In the genomic region with DNA sequence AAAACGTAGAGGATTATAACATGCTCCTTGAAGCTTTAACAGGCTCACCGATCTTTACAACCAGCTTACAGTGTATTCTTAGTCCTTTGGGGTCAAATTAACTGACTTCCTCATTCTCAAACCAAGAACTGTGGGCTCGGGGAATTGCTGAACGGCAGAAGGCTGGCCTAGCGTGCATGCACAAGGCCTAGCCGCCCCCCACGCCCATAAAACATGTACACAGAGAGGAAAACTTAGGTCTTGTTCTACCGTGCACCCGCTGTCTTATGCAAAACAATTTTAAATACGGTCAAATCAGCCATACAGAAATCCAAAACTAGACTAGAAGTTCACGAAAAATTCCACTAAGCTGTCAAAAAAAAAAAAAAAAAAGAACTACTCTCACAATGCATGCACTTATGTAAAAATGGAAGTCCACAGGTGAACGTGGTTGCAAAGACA, we compare ENCODE assay signal across 8 mouse cellular contexts. TPM values are rescaled to one million over a fixed set of nuclear protein-coding genes. Genes with fewer than 3 reads are reported as not detected.
A peak's percentile ranks its signal among the peaks of the same experiment; 100 is the strongest.
DNase-seq lines count a peak whose midpoint lies in the region; ATAC-seq and TF ChIP-seq lines count a peak whose summit lies in the region.

No protein-coding gene starts in this region.

- peak overlapping the region; percentile 99 for H3K9ac ChIP-seq in heart, embryonic 16.5 days (ENCODE audit: low read length)
- peak overlapping the region; percentile 99 for H3K9ac ChIP-seq in limb, embryonic 14.5 days (ENCODE audit: low read depth, low read length, severe bottlenecking)
- H3K9ac ChIP-seq in midbrain, embryonic 16.5 days (ENCODE audit: low read depth, low read length), result peak overlapping the region; percentile 99

- peak overlapping the region; percentile 99 for H3K4me3 ChIP-seq in heart, embryonic 16.5 days (ENCODE audit: low read length)
- peak overlapping the region; percentile 97 for H3K4me3 ChIP-seq in limb, embryonic 14.5 days (replicated peaks; ENCODE audit: low read length)
- peak overlapping the region; percentile 100 for H3K4me3 ChIP-seq in midbrain, embryonic 16.5 days (ENCODE audit: low read depth, low read length)

- ATAC-seq in heart, embryonic 16.5 days (replicated peaks; ENCODE audit: extremely low read depth, insufficient read depth, low FRiP score), result no peak
- no peak for ATAC-seq in limb, embryonic 14.5 days (ENCODE audit: low FRiP score, low read depth)
- no peak for ATAC-seq in midbrain, embryonic 16.5 days

- H3K4me1 ChIP-seq in heart, embryonic 16.5 days (ENCODE audit: control insufficient read depth, insufficient read depth, low read length), result peaks cover 12% of the 10 kb centered on the region
- H3K4me1 ChIP-seq in limb, embryonic 14.5 days (ENCODE audit: control insufficient read depth, insufficient read depth, low read length), result peaks cover 8% of the 10 kb centered on the region; the same call in 1 of the 2 replicates
- peaks cover 20% of the 10 kb centered on the region for H3K4me1 ChIP-seq in midbrain, embryonic 16.5 days (ENCODE audit: control insufficient read depth, insufficient read depth, low read length)

- H3K36me3 ChIP-seq in heart, embryonic 16.5 days (ENCODE audit: control insufficient read depth, insufficient read depth), result peaks cover 4% of the 10 kb centered on the region
- H3K36me3 ChIP-seq in limb, embryonic 14.5 days (ENCODE audit: control insufficient read depth, insufficient read depth, low read length), result peaks cover 8% of the 10 kb centered on the region; the same call in 1 of the 2 replicates
- no peaks in the 10 kb centered on the region for H3K36me3 ChIP-seq in midbrain, embryonic 16.5 days (ENCODE audit: control insufficient read depth, insufficient read depth, low read length)

- peak overlapping the region; percentile 100 for H3K27ac ChIP-seq in heart, embryonic 16.5 days (ENCODE audit: low read length)
- peak overlapping the region; percentile 99 for H3K27ac ChIP-seq in limb, embryonic 14.5 days (replicated peaks; ENCODE audit: low read depth, low read length)
- H3K27ac ChIP-seq in midbrain, embryonic 16.5 days (ENCODE audit: low read length), result peak overlapping the region; percentile 100

- peak; percentile 34 to 35 for DNase-seq in right cerebral cortex, adult 2 months (ENCODE audit: low spot score in 2 of 2)
- DNase-seq in right cerebral cortex, postnatal 36 days (ENCODE audit: low spot score in 2 of 2), result no peak
- DNase-seq in embryo, embryonic 10 days (ENCODE audit: low spot score), result peak; percentile 52
- peak; percentile 15 for DNase-seq in limb, embryonic 14.5 days (ENCODE audit: low spot score)
- DNase-seq in thymus, postnatal 36 days, result peak; percentile 32 to 53
- no peak for DNase-seq in adrenal gland, adult 18-20 months (ENCODE audit: low spot score in 2 of 2)

- 2% methylated on average over 12 of the region's 12 CpGs for WGBS in heart, embryonic 16.5 days
- 1% methylated on average over 12 of the region's 12 CpGs for WGBS in limb, embryonic 14.5 days
- WGBS in midbrain, embryonic 16.5 days, result 2% methylated on average over 12 of the region's 12 CpGs

- TF ChIP-seq POLR2A in limb, embryonic 14.5 days (IDR thresholded peaks at IDR 0.05; ENCODE audit: borderline replicate concordance, extremely low read depth, insufficient read depth, insufficient read length), result no peak

- H3K27me3 ChIP-seq in heart, embryonic 16.5 days (ENCODE audit: control insufficient read depth, insufficient read depth, low read length), result no peaks in the 10 kb centered on the region
- H3K27me3 ChIP-seq in limb, embryonic 14.5 days (ENCODE audit: control insufficient read depth, insufficient read depth, low read length), result no peaks in the 10 kb centered on the region
- no peaks in the 10 kb centered on the region for H3K27me3 ChIP-seq in midbrain, embryonic 16.5 days (ENCODE audit: control insufficient read depth, insufficient read depth, low read depth, low read length)

- no peaks in the 10 kb centered on the region for H3K9me3 ChIP-seq in heart, embryonic 16.5 days (replicated peaks; ENCODE audit: control insufficient read depth, low read length)
- H3K9me3 ChIP-seq in limb, embryonic 14.5 days (ENCODE audit: control insufficient read depth, low read length), result no peaks in the 10 kb centered on the region
- H3K9me3 ChIP-seq in midbrain, embryonic 16.5 days (replicated peaks; ENCODE audit: control insufficient read depth, low read length, poor library complexity, severe bottlenecking), result no peaks in the 10 kb centered on the region

- H3K4me2 ChIP-seq in heart, embryonic 16.5 days (ENCODE audit: low read depth, low read length), result peak overlapping the region; percentile 63
- peak overlapping the region; percentile 77 for H3K4me2 ChIP-seq in limb, embryonic 14.5 days (replicated peaks; ENCODE audit: low read depth, low read length, severe bottlenecking)
- H3K4me2 ChIP-seq in midbrain, embryonic 16.5 days (ENCODE audit: low read length), result peak overlapping the region; percentile 92

RNA-seq across cellular contexts. Expression of a gene that starts 2.8 kb away (rescaled TPM):
- polyA plus RNA-seq in heart, embryonic 16.5 days (2015; fragmentation: Nextera tagmentation; extraction: Ambion mirVana), result 75.2 and 75.8 TPM in 2 replicates
- polyA plus RNA-seq in limb, embryonic 14.5 days (2012; rRNA removed), result 61.7 and 86.1 TPM in 2 replicates
- 135 and 141 TPM in 2 replicates for polyA plus RNA-seq in limb, embryonic 14.5 days (2014; fragmentation: Nextera tagmentation; extraction: Ambion mirVana)
- polyA plus RNA-seq in midbrain, embryonic 16.5 days (2015; fragmentation: Nextera tagmentation; extraction: Ambion mirVana), result 133 and 136 TPM in 2 replicates
- 10 to 100 TPM; 55.4 to 55.6 TPM for total RNA-seq in adrenal gland, adult 18-20 months (2021)

RNA-seq across cellular contexts. Expression of a gene that starts 15.4 kb away (rescaled TPM):
- polyA plus RNA-seq in heart, embryonic 16.5 days (2015; fragmentation: Nextera tagmentation; extraction: Ambion mirVana), result 496 and 560 TPM in 2 replicates
- polyA plus RNA-seq in limb, embryonic 14.5 days (2012; rRNA removed), result 98.2 and 118 TPM in 2 replicates
- 103 and 116 TPM in 2 replicates for polyA plus RNA-seq in limb, embryonic 14.5 days (2014; fragmentation: Nextera tagmentation; extraction: Ambion mirVana)
- polyA plus RNA-seq in midbrain, embryonic 16.5 days (2015; fragmentation: Nextera tagmentation; extraction: Ambion mirVana), result 111 and 118 TPM in 2 replicates
- total RNA-seq in adrenal gland, adult 18-20 months (2021), result 100 to 1,000 TPM; 428 to 588 TPM

RNA-seq across cellular contexts. Expression of a gene that starts 30.7 kb away (rescaled TPM):
- polyA plus RNA-seq in heart, embryonic 16.5 days (2015; fragmentation: Nextera tagmentation; extraction: Ambion mirVana), result 31.6 and 31.7 TPM in 2 replicates
- polyA plus RNA-seq in limb, embryonic 14.5 days (2012; rRNA removed), result 62.9 and 67.4 TPM in 2 replicates
- polyA plus RNA-seq in limb, embryonic 14.5 days (2014; fragmentation: Nextera tagmentation; extraction: Ambion mirVana), result 110 and 119 TPM in 2 replicates
- polyA plus RNA-seq in midbrain, embryonic 16.5 days (2015; fragmentation: Nextera tagmentation; extraction: Ambion mirVana), result 378 and 382 TPM in 2 replicates
- 100 to 1,000 TPM in 1 of 2 experiments, 10 to 100 TPM in 1; 78.2 to 190 TPM for total RNA-seq in adrenal gland, adult 18-20 months (2021)

RNA-seq across cellular contexts. Expression of a gene that starts 50.8 kb away (rescaled TPM):
- 0.30 and 0.33 TPM in 2 replicates for polyA plus RNA-seq in heart, embryonic 16.5 days (2015; fragmentation: Nextera tagmentation; extraction: Ambion mirVana)
- 0.33 and 0.81 TPM in 2 replicates for polyA plus RNA-seq in limb, embryonic 14.5 days (2012; rRNA removed)
- 0.47 and 1.1 TPM in 2 replicates for polyA plus RNA-seq in limb, embryonic 14.5 days (2014; fragmentation: Nextera tagmentation; extraction: Ambion mirVana)
- polyA plus RNA-seq in midbrain, embryonic 16.5 days (2015; fragmentation: Nextera tagmentation; extraction: Ambion mirVana), result 0.76 and 1.4 TPM in 2 replicates
- total RNA-seq in adrenal gland, adult 18-20 months (2021), result 1 to 10 TPM in 1 of 2 experiments, under 1 TPM in 1; 0.86 to 1.4 TPM

Comparison
In these comparisons a context has a peak if more than half of its experiments do, and no peak if none do; other contexts are left out.
1. DNase-seq: peak in right cerebral cortex, adult 2 months (2 of 2), embryo, embryonic 10 days (single experiment), limb, embryonic 14.5 days (single experiment) and thymus, postnatal 36 days (2 of 2); none in right cerebral cortex, postnatal 36 days (0 of 2) and adrenal gland, adult 18-20 months (0 of 2).
2. Peak in every context shown above with its lines, with median percentiles within 50 percentile points of each other: H3K27ac ChIP-seq, H3K4me2 ChIP-seq, H3K4me3 ChIP-seq and H3K9ac ChIP-seq.